Mouse (Mus musculus) brain, embryonic 14.5 days (tissue): ENCODE results near the gene Olfr90.

Experiments
- CTCF ChIP-seq: fragments of 200-500 bp; IDR thresholded peaks from 2 replicates; pipeline ENCODE4 v1.5.1; 2012; ENCODE audit warnings: inconsistent platforms, mild to moderate bottlenecking, moderate library complexity, borderline replicate concordance; ENCODE audit not compliant: insufficient read depth, insufficient read length; ENCODE audit errors: extremely low read depth
- POLR2A ChIP-seq: fragments of 200-500 bp; IDR thresholded peaks from 2 replicates; pipeline ENCODE4 v1.6.1; 2012; ENCODE audit warnings: mild to moderate bottlenecking, inconsistent platforms, borderline replicate concordance; ENCODE audit not compliant: poor library complexity, insufficient read depth, insufficient read length, severe bottlenecking; ENCODE audit errors: extremely low read depth

GRCm38 (mm10) chr17:37083327-37083726, 5.0 kb downstream of the Olfr90 start:
- peak; percentile 85 for TF ChIP-seq CTCF
- no peak for TF ChIP-seq POLR2A
